Mouse (Mus musculus): ENCODE measurements around the gene Slc35f4. TPM values are rescaled to one million over a fixed set of nuclear protein-coding genes. Genes with fewer than 3 reads are reported as not detected.

Gene Slc35f4
- polyA plus RNA-seq, 1 experiment from 2014 or later, result 0.16 TPM

DNA sequence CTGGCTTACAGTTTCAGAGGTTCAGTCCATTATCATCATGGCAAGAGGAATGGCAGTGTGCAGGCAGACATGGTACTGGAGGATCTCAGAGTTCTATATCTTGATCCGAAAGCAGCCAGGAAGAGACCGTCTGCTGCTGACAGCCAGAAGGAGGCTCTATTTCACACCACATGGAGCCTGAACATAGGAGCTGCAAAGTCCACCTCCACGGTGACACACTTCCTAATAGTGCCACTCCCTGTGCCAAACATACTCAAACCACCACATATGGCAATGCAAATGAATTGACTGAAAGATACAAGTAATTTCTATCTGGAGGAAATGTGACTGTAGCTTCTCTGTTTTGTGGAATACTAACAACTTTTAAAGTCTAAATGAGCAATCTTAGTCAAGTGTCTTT, 89.0 kb downstream of the Slc35f4 start:
- no peaks in the 10 kb centered on the region for H3K9me3 ChIP-seq (replicated peaks; ENCODE audit: control insufficient read depth, low read length)
- H3K9ac ChIP-seq (ENCODE audit: low read length), result no peak overlapping the region
- no peaks in the 10 kb centered on the region for H3K27me3 ChIP-seq (ENCODE audit: control insufficient read depth, insufficient read depth, low read length)
- H3K36me3 ChIP-seq (ENCODE audit: control insufficient read depth, insufficient read depth), result no peaks in the 10 kb centered on the region
- ATAC-seq (replicated peaks; ENCODE audit: extremely low read depth, insufficient read depth, low FRiP score), result no peak
- no peaks in the 10 kb centered on the region for H3K4me1 ChIP-seq (ENCODE audit: control insufficient read depth, insufficient read depth, low read length)
- H3K27ac ChIP-seq (ENCODE audit: low read length), result no peak overlapping the region
- no peak overlapping the region for H3K4me2 ChIP-seq (ENCODE audit: low read depth, low read length)
- WGBS, result 78% methylated on average over 3 of the region's 3 CpGs
- no peak overlapping the region for H3K4me3 ChIP-seq (ENCODE audit: low read length)

DNA sequence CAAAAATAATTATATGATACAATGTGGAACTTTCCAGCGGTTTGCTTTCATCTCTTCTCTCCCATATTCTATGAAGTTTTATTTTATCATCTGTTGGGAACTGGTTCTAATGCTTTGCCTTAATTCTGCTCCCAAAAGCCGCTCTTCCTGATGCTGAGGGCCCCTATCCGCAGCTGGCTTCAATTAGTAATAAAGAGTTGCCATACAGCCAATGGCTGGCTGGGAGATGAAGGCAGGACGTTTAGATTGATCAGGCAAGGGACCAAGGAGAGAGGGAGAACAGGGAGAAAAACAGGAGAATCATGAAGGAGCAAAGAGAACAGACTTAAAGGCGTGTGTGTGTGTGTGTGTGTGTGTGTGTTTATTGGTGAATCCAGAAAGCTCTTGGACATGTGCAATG, 94.0 kb downstream of the Slc35f4 start:
- H3K27me3 ChIP-seq (ENCODE audit: control insufficient read depth, insufficient read depth, low read length), result no peaks in the 10 kb centered on the region
- ATAC-seq (replicated peaks; ENCODE audit: extremely low read depth, insufficient read depth, low FRiP score), result no peak
- H3K9me3 ChIP-seq (replicated peaks; ENCODE audit: control insufficient read depth, low read length), result no peaks in the 10 kb centered on the region
- H3K27ac ChIP-seq (ENCODE audit: low read length), result no peak overlapping the region
- H3K4me2 ChIP-seq (ENCODE audit: low read depth, low read length), result no peak overlapping the region
- no peak overlapping the region for H3K9ac ChIP-seq (ENCODE audit: low read length)
- H3K4me3 ChIP-seq (ENCODE audit: low read length), result no peak overlapping the region
- 80% methylated on average over 5 of the region's 5 CpGs for WGBS
- H3K4me1 ChIP-seq (ENCODE audit: control insufficient read depth, insufficient read depth, low read length), result no peaks in the 10 kb centered on the region
- H3K36me3 ChIP-seq (ENCODE audit: control insufficient read depth, insufficient read depth), result no peaks in the 10 kb centered on the region

DNA sequence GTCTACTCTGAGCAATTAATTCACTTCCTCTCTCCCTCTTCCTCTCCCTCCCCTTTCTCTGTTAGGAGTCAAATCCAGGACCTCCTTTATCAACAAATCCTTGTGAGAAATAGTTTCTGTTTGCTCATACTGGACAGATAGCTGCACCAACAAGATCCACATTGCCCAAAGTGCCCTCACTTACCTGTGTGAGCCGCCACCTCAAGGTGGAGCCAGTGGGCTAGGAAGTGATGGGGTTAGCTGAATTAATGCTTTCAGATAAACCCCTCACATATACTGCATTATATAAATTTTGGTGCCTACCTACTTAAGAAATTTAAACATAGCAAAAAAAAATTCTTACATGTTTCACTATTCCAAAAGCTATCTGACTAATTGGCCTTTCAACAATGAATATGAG, 133.4 kb downstream of the Slc35f4 start:
- 32% methylated on average over 1 of the region's 1 CpGs for WGBS
- Histone ChIP-seq H3K4me1 (ENCODE audit: control insufficient read depth, insufficient read depth, low read length) (no peaks in the 10 kb centered on the region), H3K9ac (ENCODE audit: low read length) (no peak overlapping the region), H3K36me3 (ENCODE audit: control insufficient read depth, insufficient read depth) (no peaks in the 10 kb centered on the region), H3K4me2 (ENCODE audit: low read depth, low read length) (no peak overlapping the region), H3K9me3 (replicated peaks; ENCODE audit: control insufficient read depth, low read length) (no peaks in the 10 kb centered on the region), H3K27ac (ENCODE audit: low read length) (no peak overlapping the region), H3K27me3 (ENCODE audit: control insufficient read depth, insufficient read depth, low read length) (no peaks in the 10 kb centered on the region), H3K4me3 (ENCODE audit: low read length) (no peak overlapping the region)
- no peak for ATAC-seq (replicated peaks; ENCODE audit: extremely low read depth, insufficient read depth, low FRiP score)

DNA sequence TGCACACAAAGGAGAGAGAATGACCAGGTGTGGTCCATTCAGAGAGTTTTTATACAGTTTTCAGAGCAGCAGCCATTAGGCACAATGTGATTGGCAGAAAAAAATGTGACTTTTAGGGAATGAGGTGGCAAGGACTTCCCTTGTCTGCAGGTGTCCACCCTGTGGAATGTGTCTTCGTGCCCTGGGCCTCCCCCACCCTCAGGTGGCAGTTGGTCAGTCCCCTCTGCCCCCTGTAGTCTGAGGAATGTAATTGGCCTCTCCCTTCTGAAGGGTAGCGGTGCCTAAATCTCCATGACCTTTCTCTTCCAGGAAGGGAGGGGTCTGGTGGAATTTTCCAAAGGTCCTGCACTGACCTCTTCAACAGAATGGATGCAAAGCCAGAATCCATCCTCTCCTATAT, 163.7 kb downstream of the Slc35f4 start:
- Histone ChIP-seq H3K27ac (ENCODE audit: low read length) (no peak overlapping the region), H3K4me2 (ENCODE audit: low read depth, low read length) (no peak overlapping the region), H3K36me3 (ENCODE audit: control insufficient read depth, insufficient read depth) (no peaks in the 10 kb centered on the region), H3K9me3 (replicated peaks; ENCODE audit: control insufficient read depth, low read length) (no peaks in the 10 kb centered on the region), H3K27me3 (ENCODE audit: control insufficient read depth, insufficient read depth, low read length) (no peaks in the 10 kb centered on the region), H3K9ac (ENCODE audit: low read length) (no peak overlapping the region), H3K4me3 (ENCODE audit: low read length) (no peak overlapping the region), H3K4me1 (ENCODE audit: control insufficient read depth, insufficient read depth, low read length) (no peaks in the 10 kb centered on the region)
- 61% methylated on average over 2 of the region's 2 CpGs for WGBS
- no peak for ATAC-seq (replicated peaks; ENCODE audit: extremely low read depth, insufficient read depth, low FRiP score)

DNA sequence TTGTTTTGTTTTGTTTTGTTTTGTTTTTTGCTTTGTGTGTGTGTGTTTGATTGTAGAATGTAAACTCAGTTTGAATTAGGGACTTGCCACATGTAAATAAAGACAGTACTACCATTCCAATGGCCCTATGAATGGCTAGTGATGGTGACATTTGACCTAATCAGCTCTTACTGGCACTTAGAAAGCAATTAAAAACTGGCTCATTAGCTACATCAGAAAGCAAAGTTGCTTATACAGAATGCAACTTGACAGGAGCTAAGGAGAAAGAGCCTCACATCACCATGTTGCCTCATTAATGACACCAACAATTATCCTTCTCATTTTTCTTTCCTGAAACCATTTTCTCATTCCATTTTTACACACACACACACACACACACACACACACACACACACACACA, 170.3 kb downstream of the Slc35f4 start:
- Histone ChIP-seq H3K36me3 (ENCODE audit: control insufficient read depth, insufficient read depth) (no peaks in the 10 kb centered on the region), H3K4me1 (ENCODE audit: control insufficient read depth, insufficient read depth, low read length) (no peaks in the 10 kb centered on the region), H3K4me3 (ENCODE audit: low read length) (no peak overlapping the region), H3K9me3 (replicated peaks; ENCODE audit: control insufficient read depth, low read length) (no peaks in the 10 kb centered on the region), H3K9ac (ENCODE audit: low read length) (no peak overlapping the region), H3K4me2 (ENCODE audit: low read depth, low read length) (no peak overlapping the region), H3K27me3 (ENCODE audit: control insufficient read depth, insufficient read depth, low read length) (no peaks in the 10 kb centered on the region), H3K27ac (ENCODE audit: low read length) (no peak overlapping the region)
- ATAC-seq (replicated peaks; ENCODE audit: extremely low read depth, insufficient read depth, low FRiP score), result no peak

DNA sequence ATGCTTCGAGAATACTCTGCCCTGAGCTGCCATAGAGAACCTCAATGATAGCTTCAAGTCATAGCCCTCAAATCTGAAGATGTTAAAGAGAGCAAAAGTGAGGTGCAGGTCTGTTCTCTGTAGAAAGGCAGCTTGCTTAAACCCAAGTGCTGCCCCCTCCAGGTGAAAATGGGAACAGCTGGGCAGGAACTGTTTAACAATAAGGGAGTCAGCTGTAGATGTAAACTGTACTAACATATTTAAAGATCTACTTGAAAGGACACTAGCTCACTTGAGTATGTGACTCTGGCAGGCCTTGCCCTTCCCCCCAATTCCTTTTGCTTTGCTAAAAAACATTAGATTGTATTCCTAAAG, 177.0 kb downstream of the Slc35f4 start:
- no peak for ATAC-seq (replicated peaks; ENCODE audit: extremely low read depth, insufficient read depth, low FRiP score)
- no peaks in the 10 kb centered on the region for H3K27me3 ChIP-seq (ENCODE audit: control insufficient read depth, insufficient read depth, low read length)
- H3K4me2 ChIP-seq (ENCODE audit: low read depth, low read length), result no peak overlapping the region
- H3K9me3 ChIP-seq (replicated peaks; ENCODE audit: control insufficient read depth, low read length), result no peaks in the 10 kb centered on the region
- no peaks in the 10 kb centered on the region for H3K4me1 ChIP-seq (ENCODE audit: control insufficient read depth, insufficient read depth, low read length)
- WGBS, result 54% methylated on average over 1 of the region's 1 CpGs
- H3K27ac ChIP-seq (ENCODE audit: low read length), result no peak overlapping the region
- no peak overlapping the region for H3K4me3 ChIP-seq (ENCODE audit: low read length)
- no peak overlapping the region for H3K9ac ChIP-seq (ENCODE audit: low read length)
- H3K36me3 ChIP-seq (ENCODE audit: control insufficient read depth, insufficient read depth), result no peaks in the 10 kb centered on the region

DNA sequence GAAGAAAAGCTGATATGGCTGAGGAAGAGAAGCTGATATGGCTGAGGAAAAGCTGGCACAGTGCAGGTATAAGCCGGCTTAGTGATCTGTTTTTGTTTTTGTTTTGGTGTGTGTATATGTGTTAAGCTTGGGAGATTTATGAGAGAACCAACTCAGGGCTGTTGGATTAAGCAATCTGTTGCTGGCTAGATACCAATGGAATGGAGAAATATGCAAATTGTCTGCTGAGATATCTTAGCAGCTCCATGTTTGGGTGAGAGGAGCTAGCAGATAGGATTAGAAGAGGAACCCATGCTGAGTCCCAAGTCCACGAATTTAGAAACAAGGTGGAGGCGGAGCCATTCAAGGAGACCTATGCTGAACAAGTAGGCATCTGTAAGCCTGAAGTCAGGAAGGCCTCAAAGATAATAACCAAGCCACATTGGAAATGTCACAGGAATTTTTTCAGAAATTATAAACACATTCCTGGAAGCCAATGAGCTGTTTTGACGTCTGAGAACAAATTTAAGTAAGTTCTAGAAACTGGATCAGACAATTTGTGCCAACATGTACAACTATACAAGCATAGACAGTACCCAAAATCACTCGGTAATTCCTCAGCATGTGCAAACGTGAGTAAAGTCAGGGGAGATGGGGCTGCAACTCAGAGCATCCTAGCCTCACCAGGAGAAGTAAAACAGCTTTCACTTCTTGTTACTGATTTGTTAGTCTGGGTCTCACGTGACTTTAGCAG, 177.5 kb downstream of the Slc35f4 start:
- Histone ChIP-seq H3K9ac (ENCODE audit: low read length) (no peak overlapping the region), H3K4me3 (ENCODE audit: low read length) (no peak overlapping the region), H3K36me3 (ENCODE audit: control insufficient read depth, insufficient read depth) (no peaks in the 10 kb centered on the region), H3K27me3 (ENCODE audit: control insufficient read depth, insufficient read depth, low read length) (no peaks in the 10 kb centered on the region), H3K4me1 (ENCODE audit: control insufficient read depth, insufficient read depth, low read length) (no peaks in the 10 kb centered on the region), H3K27ac (ENCODE audit: low read length) (no peak overlapping the region), H3K4me2 (ENCODE audit: low read depth, low read length) (no peak overlapping the region), H3K9me3 (replicated peaks; ENCODE audit: control insufficient read depth, low read length) (no peaks in the 10 kb centered on the region)
- ATAC-seq (replicated peaks; ENCODE audit: extremely low read depth, insufficient read depth, low FRiP score), result no peak
- 56% methylated on average over 7 of the region's 7 CpGs for WGBS

DNA sequence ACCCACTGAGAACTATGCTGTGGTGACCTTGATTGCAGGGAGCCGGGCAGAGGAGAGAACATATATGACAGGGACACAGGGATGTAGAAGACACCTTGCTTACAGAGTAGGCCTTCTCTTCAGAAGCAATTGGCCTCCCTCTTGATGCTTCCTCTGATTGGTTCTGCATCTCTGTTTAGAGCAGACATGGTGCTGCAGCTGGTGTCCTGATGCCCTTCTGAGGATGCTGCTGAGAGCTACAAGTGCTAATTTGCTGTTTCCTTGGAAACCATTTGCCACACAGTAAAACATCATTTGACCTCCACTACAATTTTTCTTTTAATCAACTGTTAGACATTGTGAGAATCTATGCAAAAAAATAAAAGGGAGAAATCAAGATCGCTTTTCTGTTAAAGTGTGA, 180.0 kb downstream of the Slc35f4 start:
- ATAC-seq (replicated peaks; ENCODE audit: extremely low read depth, insufficient read depth, low FRiP score), result no peak
- Histone ChIP-seq H3K36me3 (ENCODE audit: control insufficient read depth, insufficient read depth) (no peaks in the 10 kb centered on the region), H3K27me3 (ENCODE audit: control insufficient read depth, insufficient read depth, low read length) (no peaks in the 10 kb centered on the region), H3K9ac (ENCODE audit: low read length) (no peak overlapping the region), H3K4me2 (ENCODE audit: low read depth, low read length) (no peak overlapping the region), H3K4me1 (ENCODE audit: control insufficient read depth, insufficient read depth, low read length) (no peaks in the 10 kb centered on the region), H3K4me3 (ENCODE audit: low read length) (no peak overlapping the region), H3K9me3 (replicated peaks; ENCODE audit: control insufficient read depth, low read length) (no peaks in the 10 kb centered on the region), H3K27ac (ENCODE audit: low read length) (no peak overlapping the region)
- WGBS, result 86% methylated on average over 2 of the region's 2 CpGs

DNA sequence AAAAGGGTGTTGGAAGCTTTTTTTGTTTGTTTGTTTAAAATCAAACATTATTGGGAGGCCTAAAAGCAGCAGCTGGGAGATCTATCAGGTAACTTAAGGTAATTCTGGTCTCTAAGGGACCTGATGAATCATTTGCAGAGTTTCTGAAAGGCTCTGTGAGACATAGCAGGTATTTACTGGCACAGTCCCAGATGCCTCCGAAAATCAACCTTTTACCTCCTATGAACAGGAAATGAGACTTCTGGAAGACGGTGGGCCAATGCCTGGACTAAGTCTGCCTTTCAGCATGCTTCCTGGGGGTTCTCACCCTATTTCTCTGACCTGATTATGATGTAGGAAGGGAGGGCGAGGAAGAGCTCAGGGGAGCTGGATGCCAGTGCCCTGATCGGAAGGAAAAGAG, 188.8 kb downstream of the Slc35f4 start:
- H3K27me3 ChIP-seq (ENCODE audit: control insufficient read depth, insufficient read depth, low read length), result no peaks in the 10 kb centered on the region
- no peak overlapping the region for H3K27ac ChIP-seq (ENCODE audit: low read length)
- ATAC-seq (replicated peaks; ENCODE audit: extremely low read depth, insufficient read depth, low FRiP score), result no peak
- no peak overlapping the region for H3K9ac ChIP-seq (ENCODE audit: low read length)
- WGBS, result 62% methylated on average over 4 of the region's 4 CpGs
- no peaks in the 10 kb centered on the region for H3K4me1 ChIP-seq (ENCODE audit: control insufficient read depth, insufficient read depth, low read length)
- no peak overlapping the region for H3K4me2 ChIP-seq (ENCODE audit: low read depth, low read length)
- no peaks in the 10 kb centered on the region for H3K9me3 ChIP-seq (replicated peaks; ENCODE audit: control insufficient read depth, low read length)
- H3K4me3 ChIP-seq (ENCODE audit: low read length), result no peak overlapping the region
- H3K36me3 ChIP-seq (ENCODE audit: control insufficient read depth, insufficient read depth), result no peaks in the 10 kb centered on the region

All from heart, embryonic 16.5 days (tissue).